ENCODE assay signal across 19 mouse cellular contexts in the genomic region with DNA sequence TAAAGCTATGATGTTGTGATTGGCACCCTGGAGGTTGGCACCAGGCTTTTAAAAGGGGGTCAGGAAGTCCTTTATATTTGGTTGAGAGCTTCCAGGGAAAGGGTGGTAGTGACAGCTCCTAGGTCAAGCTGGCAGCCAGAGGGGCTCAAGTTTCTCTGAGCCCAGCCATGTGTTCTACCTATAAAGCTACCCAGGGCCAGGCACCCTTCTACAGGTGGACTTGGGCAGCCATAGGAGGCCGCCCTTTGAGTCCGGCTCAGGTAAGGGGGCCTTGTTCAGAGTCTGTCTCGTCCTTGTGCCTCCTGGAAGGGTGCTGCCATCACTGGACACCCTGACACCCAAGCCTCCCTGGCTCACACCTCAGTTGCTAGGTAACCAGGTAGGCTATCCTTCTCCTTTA.
A peak's percentile ranks its signal among the peaks of the same experiment; 100 is the strongest.
DNase-seq lines count a peak whose midpoint lies in the region; ATAC-seq and TF ChIP-seq lines count a peak whose summit lies in the region.
"Had no signal": no experiment of that assay in that cellular context is flagged by ENCODE, and none has a peak within 500 bp of the region (broad histone marks: within the 10 kb centered on the region; RNA-seq: fewer than 3 reads in every experiment).

No protein-coding gene starts in this region.

- ATAC-seq in cerebellum, adult (ENCODE audit: insufficient number of reproducible peaks, low FRiP score, low TSS enrichment), result no peak
- no peak for ATAC-seq in forebrain, embryonic 13.5 days
- ATAC-seq in forebrain, postnatal 0 days, result no peak
- no peak for ATAC-seq in CD4-positive, CD25-positive, alpha-beta regulatory T cell, adult 4 months
- ATAC-seq: intestine, embryonic 16.5 days had no signal

- intact Hi-C loops in left cerebral cortex, adult 2 months (cut with DNase I), result no loop called here

- no peak overlapping the region for H3K4me2 ChIP-seq in forebrain, embryonic 13.5 days
- H3K4me2 ChIP-seq in forebrain, postnatal 0 days (ENCODE audit: low read depth), result no peak overlapping the region
- H3K4me2 ChIP-seq: embryonic facial prominence, embryonic 15.5 days; heart, embryonic 13.5 days had no signal

- H3K4me3 ChIP-seq in forebrain, embryonic 13.5 days, result no peak overlapping the region
- H3K4me3 ChIP-seq in forebrain, embryonic 10.5 days, result no peak overlapping the region
- H3K4me3 ChIP-seq in left cerebral cortex, adult 2 months, result no peak overlapping the region
- H3K4me3 ChIP-seq in forebrain, postnatal 0 days (ENCODE audit: low read depth, low read length), result no peak overlapping the region
- H3K4me3 ChIP-seq: embryonic facial prominence, embryonic 15.5 days; erythroblast, embryonic 14.5 days; gastrocnemius, adult 2 months; heart, embryonic 13.5 days had no signal

- DNase-seq in cerebellum, adult 11-12 months, result peak; percentile 64
- no peak for DNase-seq in forebrain, embryonic 10.5 days (ENCODE audit: extremely low spot score, low spot score)
- DNase-seq in left cerebral cortex, adult 2 months (ENCODE audit: extremely low spot score in 1 of 2, low spot score in 2 of 2), result no peak
- DNase-seq in left cerebral cortex, adult 8-10 months (ENCODE audit: low spot score in 2 of 2), result no peak
- no peak for DNase-seq in forebrain, postnatal 0 days
- DNase-seq: adrenal gland, postnatal 10 days; B cell, adult 2 months; cerebellum, postnatal 36 days; gastrocnemius, adult 2 months; gastrocnemius, postnatal 25 days; heart, postnatal 36 days; kidney, adult 2 months had no signal

- H3K4me1 ChIP-seq in forebrain, embryonic 13.5 days, result peaks cover 63% of the 10 kb centered on the region
- peaks cover 18% of the 10 kb centered on the region for H3K4me1 ChIP-seq in forebrain, embryonic 10.5 days
- H3K4me1 ChIP-seq in forebrain, postnatal 0 days (ENCODE audit: insufficient read depth), result peaks cover 27% of the 10 kb centered on the region
- H3K4me1 ChIP-seq: embryonic facial prominence, embryonic 15.5 days; heart, embryonic 13.5 days had no signal

- H3K27me3 ChIP-seq in forebrain, embryonic 13.5 days, result no peaks in the 10 kb centered on the region
- H3K27me3 ChIP-seq in forebrain, embryonic 10.5 days (ENCODE audit: poor library complexity, severe bottlenecking), result no peaks in the 10 kb centered on the region
- no peaks in the 10 kb centered on the region for H3K27me3 ChIP-seq in forebrain, postnatal 0 days (ENCODE audit: insufficient read depth, low read length)
- H3K27me3 ChIP-seq: embryonic facial prominence, embryonic 15.5 days had no signal

- H3K9me3 ChIP-seq in forebrain, embryonic 13.5 days (replicated peaks), result no peaks in the 10 kb centered on the region
- no peaks in the 10 kb centered on the region for H3K9me3 ChIP-seq in forebrain, embryonic 10.5 days
- no peaks in the 10 kb centered on the region for H3K9me3 ChIP-seq in forebrain, postnatal 0 days (ENCODE audit: low read length)
- H3K9me3 ChIP-seq: embryonic facial prominence, embryonic 15.5 days; heart, embryonic 13.5 days had no signal

- 85% methylated on average over 3 of the region's 3 CpGs for WGBS in forebrain, embryonic 13.5 days
- WGBS in forebrain, embryonic 10.5 days, result 80% methylated on average over 3 of the region's 3 CpGs
- 89% methylated on average over 3 of the region's 3 CpGs for WGBS in forebrain, postnatal 0 days

- TF ChIP-seq CTCF in left cerebral cortex, adult 2 months (IDR thresholded peaks at IDR 0.05), result no peak
- no peak for TF ChIP-seq CTCF in forebrain, postnatal 0 days (IDR thresholded peaks at IDR 0.05; ENCODE audit: low read depth)

- H3K27ac ChIP-seq in forebrain, embryonic 13.5 days, result peak overlapping the region; percentile 85
- no peak overlapping the region for H3K27ac ChIP-seq in forebrain, embryonic 10.5 days
- peak overlapping the region; percentile 44 for H3K27ac ChIP-seq in left cerebral cortex, adult 2 months
- H3K27ac ChIP-seq in forebrain, postnatal 0 days (ENCODE audit: low read depth, low read length), result 0 out of 2 replicates have a peak overlapping the region, but pooled peaks have one; percentile 21
- H3K27ac ChIP-seq: embryonic facial prominence, embryonic 15.5 days; gastrocnemius, adult 2 months; heart, embryonic 13.5 days had no signal

- no peaks in the 10 kb centered on the region for H3K36me3 ChIP-seq in forebrain, embryonic 13.5 days (ENCODE audit: poor library complexity, severe bottlenecking)
- H3K36me3 ChIP-seq in forebrain, embryonic 10.5 days (replicated peaks), result no peaks in the 10 kb centered on the region
- 0 out of 2 replicates have a peak, but pooled peaks cover 4% of the 10 kb centered on the region for H3K36me3 ChIP-seq in forebrain, postnatal 0 days (ENCODE audit: insufficient read depth)
- H3K36me3 ChIP-seq: embryonic facial prominence, embryonic 15.5 days; heart, embryonic 13.5 days had no signal

- no peak overlapping the region for H3K9ac ChIP-seq in forebrain, embryonic 13.5 days
- H3K9ac ChIP-seq in forebrain, postnatal 0 days, result no peak overlapping the region
- H3K9ac ChIP-seq: embryonic facial prominence, embryonic 15.5 days; heart, embryonic 13.5 days had no signal
